Mouse (Mus musculus) hindbrain, embryonic 14.5 days (tissue): Measurements from ENCODE around the gene Zfp445. TPM values are rescaled to one million over a fixed set of nuclear protein-coding genes. Genes with fewer than 3 reads are reported as not detected.

Source experiments
- ATAC-seq: fragments of 200-750 bp; cut with Nextera tagmentation; 2 replicates; pipeline ENCODE4 v1.8.0; 2017; ENCODE audit warnings: moderate number of reproducible peaks, mild to moderate bottlenecking, moderate TSS enrichment, moderate library complexity; ENCODE audit not compliant: low FRiP score
- DNase-seq: peaks from one replicate; pipeline ENCODE4 v3.0.0-alpha.2; 2015; ENCODE audit warnings: low spot score
- H3K27ac ChIP-seq: fragments of 300-500 bp; sonication (generic); 2 replicates; pipeline ENCODE4 v1.5.1; 2014; ENCODE audit warnings: mild to moderate bottlenecking, moderate library complexity
- H3K27me3 ChIP-seq: fragments of 300-500 bp; sonication (generic); 2 replicates; pipeline ENCODE4 v1.6.1; 2014; ENCODE audit warnings: mild to moderate bottlenecking, low read length, mixed read lengths; ENCODE audit not compliant: control insufficient read depth, insufficient read depth
- H3K36me3 ChIP-seq: fragments of 300-500 bp; sonication (generic); replicated peaks from 2 replicates; pipeline ENCODE4 v1.6.1; 2014; ENCODE audit not compliant: control insufficient read depth, insufficient read depth
- H3K4me1 ChIP-seq: fragments of 300-500 bp; sonication (generic); replicated peaks from 2 replicates; pipeline ENCODE4 v1.6.1; 2014; ENCODE audit warnings: antibody characterized with exemption, low read length, mixed read lengths; ENCODE audit not compliant: control insufficient read depth, insufficient read depth
- H3K4me2 ChIP-seq: fragments of 300-500 bp; sonication (generic); replicated peaks from 2 replicates; pipeline ENCODE4 v1.6.1; 2014; ENCODE audit warnings: mild to moderate bottlenecking, moderate library complexity
- H3K4me3 ChIP-seq: fragments of 300-500 bp; sonication (generic); replicated peaks from 2 replicates; pipeline ENCODE4 v1.5.1; 2014; ENCODE audit warnings: mild to moderate bottlenecking, low read length
- H3K9ac ChIP-seq: fragments of 300-500 bp; sonication (generic); 2 replicates; pipeline ENCODE4 v1.6.1; 2014
- H3K9me3 ChIP-seq: fragments of 300-500 bp; sonication (generic); 2 replicates; pipeline ENCODE4 v1.6.1; 2016; ENCODE audit warnings: low read length; ENCODE audit not compliant: control insufficient read depth
- WGBS: fragments of 180-500 bp; shearing (Covaris S2); extraction: QIAGEN DNeasy Blood & Tissue Kit; methylation state at CpG from one replicate; pipeline ENCODE4 v1.1.7; 2014; 5-methylcytosine and 5-hydroxymethylcytosine counted together
- polyA plus RNA-seq: library from polyadenylated mRNA; unstranded; fragments of >200 nt; fragmentation: Nextera tagmentation; extraction: Ambion mirVana; gene quantifications from 2 replicates; pipeline ENCODE4 v1.2.1, GENCODE M21; 2014

Gene Zfp445
- polyA plus RNA-seq, result 97.7 and 104 TPM in 2 replicates

GRCm38 (mm10) chr9:122865697-122866166 lies at the start of gene Zfp445:
Gene Zfp445, minus strand, starts transcription at chr9:122866006.
- Histone ChIP-seq H3K4me2 (peak within 1 kb of the TSS; percentile 56), H3K4me3 (peak within 1 kb of the TSS; percentile 79), H3K9ac (peak within 1 kb of the TSS; percentile 93), H3K9me3 (peaks cover 12% of the 10 kb centered on the region; the same call in 1 of the 2 replicates), H3K4me1 (peaks cover 9% of the 10 kb centered on the region), H3K27me3 (no peaks in the 10 kb centered on the region), H3K27ac (peak within 1 kb of the TSS; percentile 70), H3K36me3 (peaks cover 21% of the 10 kb centered on the region)
- DNase-seq (peak; percentile 89), ATAC-seq (peak; percentile 92)
- 1% methylated on average over 34 of the region's 34 CpGs for WGBS

- peak; percentile 97 for ATAC-seq
- peak overlapping the region; percentile 68 for H3K4me2 ChIP-seq
Measured at GRCm38 (mm10) chr9:122902717-122903535, 37.1 kb upstream of the Zfp445 start.

GRCm38 (mm10) chr9:122901047-122901446 lies 35.2 kb upstream of the Zfp445 start:
- Histone ChIP-seq H3K4me1 (peaks cover 6% of the 10 kb centered on the region; the same call in 1 of the 2 replicates), H3K4me2 (no peak overlapping the region), H3K9ac (no peak overlapping the region), H3K27me3 (no peaks in the 10 kb centered on the region), H3K9me3 (no peaks in the 10 kb centered on the region), H3K27ac (no peak overlapping the region), H3K36me3 (peaks cover 7% of the 10 kb centered on the region), H3K4me3 (no peak overlapping the region)
- 96% methylated on average over 2 of the region's 2 CpGs for WGBS
- ATAC-seq (no peak), DNase-seq (no peak)

More at GRCm38 (mm10) chr9:122902717-122903535, 37.1 kb upstream of the Zfp445 start:
- Histone ChIP-seq H3K27me3 (no peaks in the 10 kb centered on the region), H3K9ac (peak overlapping the region; percentile 59), H3K4me1 (peaks cover 6% of the 10 kb centered on the region; the same call in 1 of the 2 replicates), H3K4me3 (peak overlapping the region; percentile 46), H3K27ac (peak overlapping the region; percentile 60; the same call in 1 of the 2 replicates), H3K36me3 (peaks cover 10% of the 10 kb centered on the region), H3K9me3 (no peaks in the 10 kb centered on the region)
- peak; percentile 81 for DNase-seq
- 13% methylated on average over 32 of the region's 32 CpGs for WGBS

GRCm38 (mm10) chr9:122886372-122887179 lies 20.8 kb upstream of the Zfp445 start:
- WGBS, result 6% methylated on average over 54 of the region's 54 CpGs
- Histone ChIP-seq H3K9me3 (no peaks in the 10 kb centered on the region), H3K9ac (peak overlapping the region; percentile 91), H3K4me1 (peaks cover 8% of the 10 kb centered on the region), H3K4me2 (peak overlapping the region; percentile 94), H3K36me3 (peaks cover 25% of the 10 kb centered on the region), H3K4me3 (peak overlapping the region; percentile 74), H3K27me3 (no peaks in the 10 kb centered on the region; the same call in 1 of the 2 replicates), H3K27ac (peak overlapping the region; percentile 71; the same call in 1 of the 2 replicates)
- DNase-seq, result peak; percentile 76
- ATAC-seq, result peak; percentile 94

- WGBS, result 94% methylated on average over 3 of the region's 3 CpGs
- H3K4me3 ChIP-seq, result peak within 1 kb of the TSS; percentile 74
- H3K36me3 ChIP-seq, result peaks cover 14% of the 10 kb centered on the region; the same call in 1 of the 2 replicates
- ATAC-seq, result no peak
- H3K27ac ChIP-seq, result peak within 1 kb of the TSS; percentile 15; the same call in 1 of the 2 replicates
- DNase-seq, result no peak
- no peaks in the 10 kb centered on the region; the same call in 1 of the 2 replicates for H3K27me3 ChIP-seq
- peak within 1 kb of the TSS; percentile 94 for H3K4me2 ChIP-seq
- H3K9ac ChIP-seq, result no peak within 1 kb of the TSS; the same call in 1 of the 2 replicates
- no peaks in the 10 kb centered on the region for H3K9me3 ChIP-seq
- H3K4me1 ChIP-seq, result peaks cover 8% of the 10 kb centered on the region
Measured at GRCm38 (mm10) chr9:122885385-122885784, 19.6 kb upstream of the Zfp445 start, which contains the start of gene Zkscan7. Gene Zkscan7, plus strand, starts transcription at chr9:122885685.

GRCm38 (mm10) chr9:122875145-122875544 lies 9.3 kb upstream of the Zfp445 start:
- DNase-seq (no peak), ATAC-seq (no peak)
- Histone ChIP-seq H3K27ac (no peak overlapping the region), H3K36me3 (no peaks in the 10 kb centered on the region), H3K27me3 (no peaks in the 10 kb centered on the region), H3K4me2 (no peak overlapping the region), H3K9ac (no peak overlapping the region), H3K4me1 (no peaks in the 10 kb centered on the region), H3K9me3 (0 out of 2 replicates have a peak, but pooled peaks cover 4% of the 10 kb centered on the region), H3K4me3 (no peak overlapping the region)
- 91% methylated on average over 2 of the region's 2 CpGs for WGBS

GRCm38 (mm10) chr9:122874653-122875052 lies 8.8 kb upstream of the Zfp445 start:
- ATAC-seq (no peak), DNase-seq (no peak)
- no peaks in the 10 kb centered on the region for H3K4me1 ChIP-seq
- no peak overlapping the region for H3K27ac ChIP-seq
- WGBS, result 70% methylated on average over 1 of the region's 1 CpGs
- H3K9me3 ChIP-seq, result 0 out of 2 replicates have a peak, but pooled peaks cover 4% of the 10 kb centered on the region
- no peak overlapping the region for H3K4me2 ChIP-seq
- no peak overlapping the region for H3K4me3 ChIP-seq
- H3K9ac ChIP-seq, result no peak overlapping the region
- H3K36me3 ChIP-seq, result no peaks in the 10 kb centered on the region
- H3K27me3 ChIP-seq, result no peaks in the 10 kb centered on the region

GRCm38 (mm10) chr9:122872595-122872994 lies 6.8 kb upstream of the Zfp445 start:
- 0 out of 2 replicates have a peak, but pooled peaks cover 4% of the 10 kb centered on the region for H3K9me3 ChIP-seq
- no peak overlapping the region for H3K4me3 ChIP-seq
- H3K4me1 ChIP-seq, result no peaks in the 10 kb centered on the region
- ATAC-seq (no peak), DNase-seq (no peak)
- H3K27me3 ChIP-seq, result no peaks in the 10 kb centered on the region
- H3K4me2 ChIP-seq, result no peak overlapping the region
- no peak overlapping the region for H3K27ac ChIP-seq
- WGBS, result 89% methylated on average over 4 of the region's 4 CpGs
- no peaks in the 10 kb centered on the region for H3K36me3 ChIP-seq
- H3K9ac ChIP-seq, result no peak overlapping the region
